Mouse (Mus musculus) right cerebral cortex, adult 18-20 months (tissue): ENCODE data around the gene Cabp2.

ENCODE experiments used
- DNase-seq: peaks from one replicate; pipeline ENCODE4 v3.0.0; 2022; ENCODE audit warnings: mixed read lengths

Cabp2 gene

DNA sequence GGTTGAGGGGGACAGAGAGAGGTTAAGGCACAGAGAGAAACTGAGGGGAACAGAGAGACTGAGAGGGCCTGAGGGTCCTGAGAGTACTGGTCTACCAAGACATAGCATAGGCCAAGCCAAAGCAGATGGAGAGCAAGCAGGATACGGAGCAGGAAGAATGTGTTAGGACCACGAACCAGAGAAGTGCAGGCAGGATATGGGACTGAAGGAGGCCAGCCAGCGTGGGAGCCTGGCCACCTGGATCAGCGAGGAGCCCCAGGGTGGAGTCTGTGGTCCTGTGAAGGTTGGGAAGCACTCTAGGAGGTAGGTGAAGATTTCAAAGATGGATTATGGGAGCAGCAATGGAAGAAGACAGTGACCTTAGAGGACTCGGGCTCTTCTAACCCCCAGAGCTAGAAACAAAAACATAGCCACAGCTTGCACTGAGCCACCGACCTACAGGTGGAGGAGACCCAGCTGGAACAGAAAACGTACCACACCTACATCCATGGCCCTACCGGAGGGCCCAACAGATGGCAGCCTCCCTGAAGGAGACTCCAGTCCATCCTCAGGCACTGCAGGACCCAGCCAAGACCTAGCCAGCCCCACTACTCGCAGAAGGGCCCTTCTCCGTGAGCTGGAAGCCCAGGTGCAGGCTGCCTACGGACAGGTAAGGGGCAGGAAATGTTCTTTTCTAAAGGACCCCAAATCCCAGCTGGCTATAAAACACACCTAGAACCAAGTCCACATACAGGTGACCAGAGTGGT lies 1.0 kb downstream of the Cabp2 start:
- no peak for DNase-seq

DNA sequence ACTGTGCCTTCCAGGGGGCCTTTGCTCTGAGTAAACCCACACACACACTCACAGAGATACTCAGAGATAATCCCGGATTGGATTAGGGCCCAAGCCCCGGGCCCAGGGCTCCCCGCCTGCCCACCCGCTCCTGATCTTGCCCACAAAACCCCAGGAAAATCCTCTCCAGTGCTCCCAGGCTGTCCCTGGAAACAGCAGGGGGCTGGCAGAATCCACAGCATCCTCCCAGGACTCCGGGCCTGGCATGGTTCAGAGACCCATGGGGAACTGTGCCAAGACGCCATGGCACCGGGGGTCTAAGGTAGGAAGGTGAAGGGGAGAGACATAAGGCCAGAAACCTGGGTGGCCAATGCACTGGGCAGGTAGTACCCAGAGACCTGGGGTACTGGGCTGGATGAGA lies 1.9 kb downstream of the Cabp2 start:
- DNase-seq = no peak

DNA sequence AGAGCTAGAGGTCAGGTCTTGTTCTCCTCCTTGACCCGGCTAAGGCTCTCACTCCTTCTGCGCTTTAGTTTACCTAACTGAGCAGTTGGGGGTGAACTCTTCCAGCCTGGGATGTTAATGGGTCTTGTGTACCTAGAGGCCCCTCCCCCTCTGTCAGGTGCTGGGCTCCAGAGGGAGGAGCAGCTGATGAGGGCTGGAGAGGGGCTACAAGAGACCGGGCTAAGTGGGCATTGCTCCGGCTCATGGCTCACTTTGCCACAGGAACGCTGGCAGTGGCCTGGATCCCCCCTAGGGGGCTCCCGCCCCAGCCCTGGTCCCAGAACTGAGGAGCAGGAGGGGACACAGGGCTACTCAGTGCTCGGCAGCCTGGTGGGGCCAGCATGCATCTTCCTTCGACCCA lies 2.4 kb downstream of the Cabp2 start:
- no peak for DNase-seq

DNA sequence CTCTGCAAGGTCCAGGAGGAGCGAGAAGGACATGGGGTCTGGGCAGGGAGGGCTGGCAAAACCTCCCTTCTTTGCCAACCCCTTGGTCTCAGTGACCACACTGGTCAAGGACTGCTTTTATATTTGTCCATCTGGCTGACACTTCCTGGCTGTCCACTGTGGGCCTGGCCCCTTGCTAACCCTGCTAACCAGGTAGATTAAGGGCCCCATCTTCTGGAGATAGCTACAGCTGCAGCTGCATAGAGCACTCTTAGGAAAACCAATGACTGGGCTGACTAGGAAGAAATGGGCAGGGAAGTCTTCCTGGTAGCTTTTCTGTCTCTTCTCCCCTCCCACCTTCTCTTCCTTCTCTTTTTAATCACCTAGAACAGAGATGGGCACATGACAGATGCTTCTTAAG lies 3.6 kb downstream of the Cabp2 start:
- DNase-seq = no peak

DNA sequence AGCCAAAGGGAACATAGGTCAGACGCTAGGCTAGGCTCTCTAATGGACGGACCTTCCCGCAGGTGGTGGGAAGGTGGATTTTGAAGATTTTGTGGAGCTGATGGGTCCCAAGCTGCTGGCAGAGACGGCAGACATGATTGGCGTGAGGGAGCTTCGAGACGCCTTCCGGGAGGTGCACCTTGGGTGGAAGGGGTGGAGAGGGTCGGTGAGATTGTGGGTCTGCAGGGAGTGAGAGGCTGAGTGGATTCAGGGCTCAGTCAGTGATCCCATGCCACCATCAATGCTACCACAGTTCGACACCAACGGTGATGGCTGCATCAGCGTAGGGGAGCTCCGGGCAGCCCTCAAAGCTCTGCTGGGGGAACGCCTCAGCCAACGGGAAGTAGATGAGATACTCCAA lies 4.8 kb downstream of the Cabp2 start:
- DNase-seq = no peak

GRCm38 (mm10) chr19:4087090-4087489 lies 5.7 kb downstream of the Cabp2 start:
- no peak for DNase-seq

DNA sequence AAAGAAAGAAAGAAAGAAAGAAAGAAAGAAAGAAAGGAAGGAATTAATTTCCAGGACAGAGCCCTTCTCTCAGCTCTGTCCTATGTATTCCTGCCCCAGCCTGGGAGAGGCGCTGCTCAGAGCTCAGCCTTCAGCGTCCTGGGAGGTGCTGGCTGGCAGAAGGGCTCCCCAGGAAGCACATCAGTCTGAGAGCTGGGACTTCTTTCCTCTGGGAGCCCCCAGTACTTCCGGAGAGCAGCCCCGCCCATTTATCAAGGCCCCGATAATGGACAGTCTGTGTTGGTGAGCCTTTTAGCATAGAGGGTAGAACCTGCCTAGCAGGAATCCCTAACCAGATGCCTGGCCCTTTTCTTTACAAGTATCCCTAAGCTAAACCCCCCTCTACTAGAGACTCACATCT lies 6.8 kb downstream of the Cabp2 start:
- DNase-seq = no peak

GRCm38 (mm10) chr19:4089128-4089527 lies 7.8 kb downstream of the Cabp2 start:
- DNase-seq = no peak

- DNase-seq = no peak
Measured at GRCm38 (mm10) chr19:4090446-4090845, 9.1 kb downstream of the Cabp2 start.

DNA sequence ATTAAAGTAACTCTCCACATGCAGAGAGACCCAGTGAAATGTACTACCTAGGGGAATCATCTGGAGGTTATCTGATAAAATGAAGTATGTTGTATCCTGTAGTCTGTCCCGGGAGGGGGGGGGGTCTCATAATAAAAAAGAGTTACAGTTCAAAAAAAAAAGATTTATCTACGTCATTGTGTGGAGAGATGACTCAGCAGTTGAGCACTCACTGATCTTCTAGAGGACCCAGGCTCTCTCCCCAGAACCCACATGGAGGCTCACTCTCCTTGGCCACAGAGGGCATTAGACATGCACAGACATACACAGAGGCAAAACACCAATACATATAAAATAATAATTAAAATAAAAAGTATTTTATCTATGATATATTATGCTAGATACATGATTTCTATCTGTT lies 10.0 kb downstream of the Cabp2 start:
- no peak for DNase-seq

DNA sequence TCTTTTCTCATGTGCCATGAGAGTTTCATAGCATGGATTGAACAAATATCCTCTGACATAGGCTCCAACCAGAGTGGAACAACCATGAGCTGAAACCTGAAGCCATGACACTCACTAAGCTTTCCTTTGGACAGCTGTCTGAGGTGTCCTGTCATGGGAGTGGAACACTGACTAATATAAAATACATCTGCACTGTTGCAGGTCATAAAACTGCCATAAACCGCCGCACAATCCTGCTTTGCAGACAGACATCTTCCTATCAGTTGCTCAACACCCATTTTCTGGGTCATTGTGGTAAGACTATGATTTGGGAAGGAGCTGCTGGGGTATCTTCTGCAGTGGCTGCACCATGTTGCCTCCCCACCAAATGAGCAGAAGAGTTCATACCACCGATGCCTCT lies 11.4 kb downstream of the Cabp2 start:
- DNase-seq = no peak

GRCm38 (mm10) chr19:4093772-4094171 lies 12.4 kb downstream of the Cabp2 start:
- DNase-seq = no peak

- DNase-seq = no peak
Measured at GRCm38 (mm10) chr19:4094348-4094747, 13.0 kb downstream of the Cabp2 start.

DNA sequence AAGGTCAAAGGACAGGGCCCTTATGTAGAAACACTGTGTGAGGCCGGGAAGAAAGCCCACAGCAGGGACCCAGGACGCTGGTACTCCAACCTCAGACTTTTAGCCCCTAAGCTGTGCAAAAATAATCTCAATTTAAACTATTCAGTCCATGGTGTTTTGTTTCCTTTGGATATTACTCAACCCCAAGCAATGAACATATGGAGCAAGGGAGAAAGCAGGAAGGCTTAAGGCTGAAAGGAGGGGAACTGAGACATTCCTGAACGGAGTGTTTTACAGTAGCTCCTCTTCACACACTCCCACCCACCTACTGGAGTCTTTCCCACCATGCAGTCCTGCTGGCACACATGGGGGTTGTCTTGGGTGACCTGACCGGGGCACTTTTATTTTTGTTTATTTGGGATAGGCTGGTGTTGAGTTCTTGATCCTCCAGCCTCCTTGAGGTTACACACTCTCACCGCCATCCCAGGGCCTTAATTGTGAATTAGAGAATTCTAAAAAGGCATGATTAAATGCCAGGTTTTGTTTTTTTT lies 13.5 kb downstream of the Cabp2 start:
- no peak for DNase-seq

DNA sequence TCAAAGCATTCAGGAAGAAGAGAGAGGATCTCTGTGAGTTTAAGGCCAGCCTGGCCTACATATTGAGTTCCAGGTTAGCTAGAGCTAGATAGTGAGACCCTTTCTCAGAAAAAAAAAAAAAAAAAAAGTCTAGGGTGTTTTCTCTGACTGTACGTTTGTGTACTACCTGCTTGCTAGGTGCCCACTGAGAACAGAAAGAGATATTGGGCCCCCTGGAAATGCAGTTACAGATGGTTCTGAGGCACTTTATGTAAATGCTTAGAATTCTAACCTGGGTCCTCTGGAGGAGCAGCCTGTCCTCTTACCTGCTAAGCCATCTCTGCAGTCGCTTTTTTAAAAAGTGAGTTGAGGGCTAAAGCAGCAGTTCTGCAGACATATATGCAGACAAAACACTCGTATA lies 14.4 kb downstream of the Cabp2 start:
- no peak for DNase-seq

GRCm38 (mm10) chr19:4096642-4097440 lies 15.5 kb downstream of the Cabp2 start, which contains the start of gene Cdk2ap2:
Cdk2ap2 (plus strand) TSS chr19:4097182.
- DNase-seq = peak; percentile 100

DNA sequence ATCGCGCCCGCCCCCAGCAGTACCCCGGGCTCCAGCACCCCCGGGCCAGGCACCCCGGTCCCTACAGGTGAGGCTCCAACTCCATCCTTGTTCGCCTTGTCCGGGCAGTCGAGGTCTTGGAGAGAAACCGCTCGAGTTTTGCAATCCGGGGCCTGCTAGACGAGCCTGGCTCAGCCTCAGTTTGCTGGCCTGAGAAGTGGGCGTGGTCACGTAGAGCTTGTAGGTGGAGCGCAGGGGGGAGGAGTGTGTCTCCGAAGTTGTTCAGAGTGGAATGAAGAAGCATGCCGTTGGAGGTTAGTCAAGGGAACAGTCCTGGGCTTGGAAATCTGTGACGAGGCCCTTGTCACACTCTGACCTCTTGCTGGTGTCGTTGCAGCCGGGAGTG lies 16.1 kb downstream of the Cabp2 start:
- peak; percentile 75 for DNase-seq

GRCm38 (mm10) chr19:4098426-4098825 lies 17.0 kb downstream of the Cabp2 start:
- DNase-seq = no peak

DNA sequence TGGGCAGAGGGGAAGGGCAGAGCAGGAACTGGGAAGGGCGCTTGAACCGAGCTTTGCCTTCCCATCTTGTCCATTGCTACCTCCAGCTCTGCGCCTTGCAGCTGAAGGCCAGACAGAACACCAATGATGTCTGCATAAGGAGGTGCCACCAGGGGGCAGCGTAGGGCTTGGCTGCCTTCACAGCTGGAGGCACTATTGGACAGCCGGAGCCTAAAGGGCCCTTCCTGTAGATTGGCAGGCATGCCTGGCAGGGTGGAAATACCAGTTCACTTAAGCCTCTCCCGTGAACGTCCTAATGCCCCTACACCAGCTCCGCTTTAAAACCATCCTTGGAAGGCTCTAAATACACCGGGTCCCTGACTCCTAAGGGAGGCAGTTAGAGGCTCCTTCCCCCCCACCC lies 17.7 kb downstream of the Cabp2 start:
- peak; percentile 92 for DNase-seq

- no peak for DNase-seq
Measured at GRCm38 (mm10) chr19:4099837-4100717, 18.7 kb downstream of the Cabp2 start, which contains the start of gene Pitpnm1. Pitpnm1 (plus strand) TSS chr19:4099998.

GRCm38 (mm10) chr19:4100718-4101261 lies 19.4 kb downstream of the Cabp2 start:
- peak; percentile 80 for DNase-seq

DNA sequence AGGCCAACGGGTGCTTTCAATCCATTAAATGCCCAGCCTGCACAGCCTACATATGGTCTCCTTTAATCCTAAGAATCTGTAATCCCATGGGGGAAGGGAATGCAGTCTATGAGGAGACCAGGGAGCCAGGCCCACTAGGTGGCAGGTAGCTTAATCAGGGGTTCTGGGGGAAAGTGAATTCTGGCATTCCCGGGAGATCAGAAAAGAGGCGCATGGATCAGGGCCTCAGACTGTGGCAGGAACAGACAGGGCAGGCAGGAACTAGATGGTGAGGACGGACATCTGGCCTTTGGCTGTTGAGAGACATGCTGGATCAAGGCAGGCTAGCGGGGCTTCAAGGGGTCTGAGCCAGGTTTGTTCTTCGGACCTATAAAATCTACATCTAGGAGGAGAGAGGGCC lies 20.1 kb downstream of the Cabp2 start:
- DNase-seq = no peak

DNA sequence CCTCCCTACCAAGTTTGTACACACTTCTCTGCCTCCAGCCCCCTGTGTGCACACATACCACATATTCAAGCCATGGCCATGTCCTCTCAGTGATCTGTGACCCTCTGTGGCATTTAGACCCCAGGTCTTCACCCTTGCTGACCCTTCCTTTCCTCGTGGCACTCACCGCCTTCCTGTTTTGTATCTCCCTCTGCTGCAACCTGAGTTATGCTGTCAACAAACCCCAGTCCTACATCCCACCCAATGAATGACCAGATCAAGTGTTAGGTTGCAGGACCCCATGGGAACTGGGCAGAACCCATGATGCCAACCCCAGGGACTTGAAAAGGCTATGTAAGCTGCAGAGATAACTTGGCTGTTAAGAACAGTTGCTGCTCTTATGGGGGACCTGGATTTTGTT lies 20.7 kb downstream of the Cabp2 start:
- no peak for DNase-seq
